Mouse (Mus musculus) adrenal gland, postnatal 10 days (tissue): ENCODE measurements at regions not wholly inside any gene's neighbourhood (a gene's known extent, or its start where the extent isn't known, plus 50 kb on each side); places are given as distances from the start of the nearest gene placed in this dataset.

Experiments
- DNase-seq: peaks from one replicate; pipeline ENCODE4 v3.0.0; 2021; ENCODE audit warnings: mixed read lengths

- no peak for DNase-seq
Measured at GRCm38 (mm10) chr2:144895254-144895653, 71.8 kb downstream of the Scp2d1 start.

- DNase-seq: no peak
Measured at GRCm38 (mm10) chr2:144896430-144896829, 73.0 kb downstream of the Scp2d1 start.

GRCm38 (mm10) chr2:144906786-144907185, 83.3 kb downstream of the Scp2d1 start:
- no peak for DNase-seq

GRCm38 (mm10) chr2:144945840-144946239, 122.4 kb downstream of the Scp2d1 start:
- no peak for DNase-seq

- DNase-seq: no peak
Measured at GRCm38 (mm10) chr2:144946468-144946867, 123.0 kb downstream of the Scp2d1 start.

GRCm38 (mm10) chr2:144949232-144949631, 125.8 kb downstream of the Scp2d1 start:
- peak; percentile 9 for DNase-seq
